Mouse (Mus musculus) c-Kit-negative CD71-positive TER-119-positive erythroid progenitor cells, embryonic 14.5 days (primary cell): ENCODE measurements at regions not wholly inside any gene's neighbourhood (a gene's known extent, or its start where the extent isn't known, plus 50 kb on each side); places are given as distances from the start of the nearest gene placed in this dataset.

Experiments used
- DNase-seq: peaks from one replicate; pipeline ENCODE4 v3.0.0-alpha.2; 2013; ENCODE audit warnings: low read depth, low spot score

DNA sequence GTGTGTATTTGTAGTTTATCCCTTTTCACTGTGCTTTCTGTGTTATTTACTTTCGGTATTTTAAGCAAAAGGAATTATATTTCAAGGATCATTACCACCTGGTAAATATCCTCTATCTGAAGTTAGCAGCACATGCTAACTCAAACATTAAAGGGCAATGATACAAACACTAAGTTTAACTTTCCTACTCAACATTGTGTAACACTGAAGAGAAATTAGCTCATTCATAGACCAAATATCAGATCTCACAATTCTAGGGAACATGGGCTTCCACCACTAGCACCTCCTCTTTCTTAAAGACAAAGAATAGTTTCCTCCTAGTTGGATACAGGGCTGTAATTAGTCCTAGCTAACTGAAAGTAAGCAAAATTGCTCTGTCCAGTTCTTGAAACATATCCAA lies 377.4 kb downstream of the Kcnj2 start:
- no peak for DNase-seq

- no peak for DNase-seq
These were observed 378.8 kb downstream of the Kcnj2 start for GRCm38 (mm10) chr11:111444791-111445190.

DNA sequence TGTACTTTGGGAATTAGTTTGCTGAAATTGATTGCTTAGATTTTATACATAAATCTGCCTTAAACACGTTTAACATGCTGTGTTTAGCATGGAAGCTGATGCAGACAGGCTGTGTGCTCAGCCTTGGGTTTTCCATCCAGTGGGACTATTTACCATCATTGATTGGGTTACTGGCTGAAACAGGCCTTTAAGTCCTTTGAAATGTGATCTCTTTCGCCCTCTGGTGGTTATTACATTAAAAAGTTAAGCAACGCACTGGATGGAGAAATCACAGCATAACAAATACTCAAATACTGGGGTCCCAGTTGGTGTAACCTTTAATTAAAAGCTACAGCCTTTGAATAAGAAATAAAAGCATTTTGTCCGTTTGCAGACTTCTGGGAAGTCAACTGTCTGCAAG lies 379.8 kb downstream of the Kcnj2 start:
- DNase-seq, result no peak

- DNase-seq, result no peak
These were observed 385.0 kb downstream of the Kcnj2 start for GRCm38 (mm10) chr11:111450811-111451494.

GRCm38 (mm10) chr11:111460046-111460445 lies 394.1 kb downstream of the Kcnj2 start:
- no peak for DNase-seq

GRCm38 (mm10) chr11:111484981-111485380 lies 419.0 kb downstream of the Kcnj2 start:
- no peak for DNase-seq

- no peak for DNase-seq
These were observed 446.5 kb downstream of the Kcnj2 start for GRCm38 (mm10) chr11:111512471-111512870.

DNA sequence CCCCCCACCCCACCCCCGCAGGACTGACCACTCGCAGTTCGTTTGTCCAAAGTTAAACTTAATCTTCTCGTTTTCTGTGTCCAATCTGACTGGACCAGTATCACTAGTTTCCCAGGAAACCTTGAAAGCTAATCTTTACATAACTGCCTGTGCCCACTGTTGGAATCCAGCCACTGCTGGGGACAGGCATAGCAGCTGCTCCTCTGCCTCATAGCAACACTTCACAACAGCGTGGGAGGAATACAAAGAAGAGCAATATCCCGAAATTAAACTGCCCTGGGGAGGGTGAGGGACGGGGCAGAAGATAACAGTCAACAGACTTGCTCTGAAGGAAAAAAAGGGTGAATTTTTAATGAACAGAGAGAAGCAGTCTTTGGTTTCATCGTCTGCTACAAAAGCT lies 456.8 kb downstream of the Kcnj2 start:
- no peak for DNase-seq

GRCm38 (mm10) chr11:111523465-111523864 lies 457.5 kb downstream of the Kcnj2 start:
- peak; percentile 13 for DNase-seq

GRCm38 (mm10) chr11:111526010-111526742 lies 460.2 kb downstream of the Kcnj2 start:
- DNase-seq, result no peak

- DNase-seq, result no peak
These were observed 463.6 kb downstream of the Kcnj2 start for GRCm38 (mm10) chr11:111529591-111529990.

DNA sequence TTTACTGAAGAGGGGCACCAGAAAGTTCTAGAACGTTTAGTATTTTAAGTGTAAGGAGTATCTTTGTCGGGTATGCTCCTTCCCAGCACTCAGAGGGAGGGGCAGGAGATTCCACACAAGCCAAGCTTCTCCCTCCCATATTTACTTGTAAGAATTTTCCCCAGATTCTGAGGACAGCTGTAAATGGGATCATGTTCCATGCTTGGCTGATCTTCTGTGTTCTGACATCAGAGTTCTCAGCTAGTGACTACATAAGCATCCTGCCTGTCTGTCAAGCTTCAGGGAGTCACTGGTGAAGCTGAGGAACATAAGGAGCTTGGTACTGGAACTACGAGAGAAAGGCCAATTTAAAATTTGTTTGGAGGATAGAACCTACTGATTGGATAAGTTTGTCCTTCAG lies 464.9 kb downstream of the Kcnj2 start:
- no peak for DNase-seq

GRCm38 (mm10) chr11:111532457-111532856 lies 466.5 kb downstream of the Kcnj2 start:
- no peak for DNase-seq

- DNase-seq, result no peak
These were observed 470.3 kb downstream of the Kcnj2 start for GRCm38 (mm10) chr11:111536040-111536836.

DNA sequence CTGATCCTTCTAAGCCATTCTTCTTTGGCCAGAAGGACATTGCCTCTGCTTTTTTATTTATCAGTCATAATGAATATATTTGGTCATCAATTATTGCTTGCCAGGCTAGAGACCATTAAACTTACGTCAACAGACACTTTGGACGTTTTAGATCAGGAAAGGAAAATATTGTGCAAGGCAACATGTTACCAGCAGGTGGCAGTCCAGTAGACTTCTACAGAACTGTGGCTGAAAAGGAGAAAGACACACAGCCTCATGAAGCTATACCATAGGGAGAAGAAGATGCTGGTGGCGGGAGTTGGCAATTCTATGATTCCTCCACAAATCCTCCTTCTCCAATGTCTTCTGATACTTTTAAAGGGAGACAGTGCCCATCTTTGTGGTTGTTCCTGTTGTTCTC lies 471.7 kb downstream of the Kcnj2 start:
- DNase-seq, result no peak

DNA sequence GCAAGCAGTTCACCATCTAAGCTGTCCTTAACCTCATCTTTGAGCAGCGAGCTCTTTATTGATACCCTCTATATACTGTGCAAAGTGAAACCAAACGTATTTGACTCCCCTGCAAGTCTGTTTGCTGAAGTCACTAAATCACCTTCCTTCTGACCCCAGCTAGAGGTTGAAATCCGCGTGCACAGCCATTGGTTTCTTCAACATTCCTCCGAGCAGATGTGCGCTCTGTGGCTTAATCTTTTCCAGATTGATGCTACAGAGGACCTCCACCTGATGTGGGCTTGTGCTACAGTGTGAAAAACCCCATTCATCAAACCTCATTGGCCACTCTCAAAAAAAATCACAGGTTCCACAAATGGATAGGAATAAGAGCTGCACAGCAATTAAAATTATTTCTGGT lies 474.0 kb downstream of the Kcnj2 start:
- DNase-seq, result no peak

DNA sequence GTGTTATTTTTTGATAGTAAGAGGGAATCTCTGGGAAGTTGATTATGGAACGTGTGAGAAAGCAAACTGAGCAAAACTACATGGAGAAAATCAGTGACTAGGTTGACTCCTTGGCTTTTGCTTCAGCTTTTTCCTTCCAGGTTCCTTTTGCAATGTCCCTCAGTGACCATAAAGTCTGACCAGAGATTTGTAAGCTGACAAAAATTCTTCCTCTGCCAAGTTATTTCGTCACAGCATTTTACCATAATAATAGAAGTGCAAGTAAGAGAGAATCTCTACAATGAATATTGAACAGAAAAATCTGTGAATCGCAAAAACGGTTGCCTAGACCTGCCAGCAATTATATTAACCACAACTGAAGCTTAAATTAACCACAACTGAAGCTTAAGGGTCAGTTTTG lies 479.3 kb downstream of the Kcnj2 start:
- no peak for DNase-seq

DNA sequence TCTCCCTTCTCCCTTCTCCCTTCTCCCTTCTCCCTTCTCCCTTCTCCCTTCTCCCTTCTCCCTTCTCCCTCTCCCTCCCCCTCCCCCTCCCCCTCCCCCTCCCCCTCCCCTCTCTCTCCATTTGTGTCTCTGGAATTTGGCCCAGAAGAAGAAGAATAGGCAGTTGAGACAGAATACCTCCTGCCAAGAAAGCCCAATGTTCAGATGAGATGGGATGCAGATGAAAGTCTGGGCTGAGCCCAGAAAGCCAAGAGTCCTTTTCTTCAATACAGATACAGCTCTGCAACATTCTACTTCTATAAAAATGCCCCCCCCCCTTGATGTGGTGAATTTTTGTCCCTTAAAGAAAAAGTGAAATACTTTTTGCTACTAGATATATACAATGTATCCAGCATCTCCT lies 489.2 kb downstream of the Kcnj2 start:
- no peak for DNase-seq

GRCm38 (mm10) chr11:111555615-111556014 lies 489.7 kb downstream of the Kcnj2 start:
- no peak for DNase-seq

DNA sequence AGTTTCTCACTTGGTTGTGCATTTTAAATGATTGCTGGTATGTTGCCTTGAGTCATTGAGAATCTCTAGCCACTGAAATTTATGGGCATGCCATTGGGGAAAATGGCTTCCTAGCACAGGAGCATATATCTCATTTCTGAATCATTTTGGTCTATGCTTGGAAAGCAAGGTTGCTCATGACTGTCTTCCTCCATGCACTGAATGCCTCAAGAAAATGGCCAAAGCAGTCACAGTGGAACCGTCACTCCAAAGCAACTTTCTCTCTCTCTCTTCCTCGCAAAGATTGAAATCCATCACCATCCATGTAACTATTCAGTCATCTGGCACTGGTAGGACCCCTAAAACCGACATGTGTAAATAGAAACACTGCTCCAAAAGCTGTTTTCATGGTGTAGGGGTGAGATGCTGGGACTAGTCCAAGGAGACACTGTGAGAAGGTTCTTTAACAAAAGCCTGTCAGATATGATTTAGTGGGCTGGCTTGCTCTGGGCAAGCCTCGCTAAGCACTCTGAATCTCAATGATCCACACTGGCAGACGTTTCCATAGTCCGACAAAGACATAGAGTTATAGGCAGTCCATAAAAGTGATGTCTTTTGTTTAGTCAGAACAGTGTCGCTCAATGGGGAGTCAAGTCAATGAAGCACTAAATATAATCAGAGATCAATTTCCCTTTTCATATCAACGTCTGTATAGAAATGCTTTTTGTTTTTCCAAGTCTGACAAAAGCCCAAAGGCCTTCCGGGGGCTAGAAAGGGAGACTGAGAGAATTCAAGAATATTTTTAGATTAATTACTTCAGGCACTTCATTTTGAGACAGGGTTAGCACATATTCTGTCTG lies 492.6 kb downstream of the Kcnj2 start:
- DNase-seq, result no peak

- no peak for DNase-seq
These were observed 497.2 kb downstream of the Kcnj2 start for GRCm38 (mm10) chr11:111563171-111563570.

DNA sequence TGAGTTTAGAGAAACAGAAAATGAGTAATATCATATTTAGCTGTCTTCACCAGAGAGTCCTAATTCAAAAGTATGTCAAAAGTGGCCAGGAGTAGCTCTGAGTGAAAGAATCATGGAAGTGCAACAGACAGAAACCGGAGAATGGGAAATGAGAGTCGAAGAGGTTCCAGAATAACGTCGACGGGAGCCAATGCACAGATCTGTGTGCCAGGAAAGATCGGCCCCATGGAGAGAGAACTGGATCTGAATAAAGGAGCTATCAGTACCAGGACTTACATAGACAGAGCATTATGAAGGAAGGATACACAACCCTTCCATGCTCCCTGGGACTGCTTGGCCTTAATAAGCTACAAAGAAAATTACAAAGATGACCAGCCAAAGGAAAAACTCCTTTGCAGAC lies 502.1 kb downstream of the Kcnj2 start:
- no peak for DNase-seq
